Mouse (Mus musculus) lung, adult 2 months (tissue): ENCODE measurements around the gene Cbr2.

Experiments used
- CTCF ChIP-seq: fragments of 200-500 bp; IDR thresholded peaks from 2 replicates; pipeline ENCODE4 v1.5.1; 2011; ENCODE audit warnings: mild to moderate bottlenecking, low read length, control low read depth; ENCODE audit not compliant: insufficient read depth
- POLR2A ChIP-seq: fragments of 200-500 bp; IDR thresholded peaks from 2 replicates; pipeline ENCODE4 v1.6.1; 2011; ENCODE audit warnings: low read depth, mild to moderate bottlenecking, control low read depth, low read length, borderline replicate concordance; ENCODE audit errors: extremely low read depth

GRCm38 (mm10) chr11:120695184-120695583, 36.7 kb downstream of the Cbr2 start:
- TF ChIP-seq POLR2A (no peak), CTCF (no peak)
